Mouse (Mus musculus) lung, postnatal 0 days (tissue): ENCODE measurements around the gene Pou2f1.

Experiments used
- CTCF ChIP-seq: IDR thresholded peaks from 2 replicates; pipeline ENCODE4 v1.5.1; 2016; ENCODE audit warnings: antibody characterized with exemption, mild to moderate bottlenecking
- EP300 ChIP-seq: IDR thresholded peaks from 2 replicates; pipeline ENCODE4 v1.6.1; 2016; ENCODE audit warnings: antibody characterized with exemption, mild to moderate bottlenecking, control low read depth

- TF ChIP-seq CTCF: no peak
- TF ChIP-seq EP300: no peak
These were observed 157.1 kb downstream of the Pou2f1 start for GRCm38 (mm10) chr1:165845366-165845765.
